Mouse (Mus musculus): ENCODE data around the gene Unc5c. TPM values are rescaled to one million over a fixed set of nuclear protein-coding genes. Genes with fewer than 3 reads are reported as not detected.

Unc5c gene
- polyA plus RNA-seq, 1 experiment, result 9.4 TPM

GRCm38 (mm10) chr3:141589392-141590012 lies 124.5 kb downstream of the Unc5c start:
- peaks cover 5% of the 10 kb centered on the region for H3K4me1 ChIP-seq (ENCODE audit: control insufficient read depth, insufficient read depth, low read length)
- H3K27ac ChIP-seq (ENCODE audit: insufficient read depth, low read length), result no peak overlapping the region
- no peak for TF ChIP-seq CTCF (IDR thresholded peaks at IDR 0.05; ENCODE audit: extremely low read depth, insufficient read depth, low read length)
- TF ChIP-seq POLR2A (IDR thresholded peaks at IDR 0.05; ENCODE audit: extremely low read depth, insufficient read depth, low read length), result no peak
- no peak overlapping the region for H3K4me3 ChIP-seq (ENCODE audit: insufficient read depth, low read length)

DNA sequence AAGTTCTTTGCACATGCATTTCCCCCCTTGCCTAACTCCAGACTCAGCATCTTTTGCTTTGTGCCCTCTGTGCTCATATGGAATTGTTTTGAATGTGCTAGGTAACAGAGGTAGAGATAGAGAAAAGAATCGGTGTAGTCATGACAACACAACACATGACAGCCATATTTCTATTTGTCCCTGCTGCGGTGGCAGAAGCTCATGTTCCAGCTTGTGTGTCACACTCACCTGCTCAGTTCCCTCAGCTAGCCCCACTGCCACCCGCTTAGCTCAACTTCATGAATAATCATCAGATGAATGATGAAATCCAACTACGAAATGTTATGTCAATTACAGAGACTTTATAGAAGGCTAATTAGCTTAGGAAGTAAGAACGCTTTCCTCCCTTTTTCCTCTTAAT lies 128.2 kb downstream of the Unc5c start:
- TF ChIP-seq CTCF (IDR thresholded peaks at IDR 0.05; ENCODE audit: extremely low read depth, insufficient read depth, low read length) (no peak), POLR2A (IDR thresholded peaks at IDR 0.05; ENCODE audit: extremely low read depth, insufficient read depth, low read length) (no peak)
- Histone ChIP-seq H3K4me1 (ENCODE audit: control insufficient read depth, insufficient read depth, low read length) (peaks cover 5% of the 10 kb centered on the region), H3K27ac (ENCODE audit: insufficient read depth, low read length) (no peak overlapping the region), H3K4me3 (ENCODE audit: insufficient read depth, low read length) (no peak overlapping the region)

GRCm38 (mm10) chr3:141594120-141594519 lies 129.1 kb downstream of the Unc5c start:
- no peak overlapping the region for H3K27ac ChIP-seq (ENCODE audit: insufficient read depth, low read length)
- H3K4me3 ChIP-seq (ENCODE audit: insufficient read depth, low read length), result no peak overlapping the region
- TF ChIP-seq POLR2A (IDR thresholded peaks at IDR 0.05; ENCODE audit: extremely low read depth, insufficient read depth, low read length), result no peak
- no peak for TF ChIP-seq CTCF (IDR thresholded peaks at IDR 0.05; ENCODE audit: extremely low read depth, insufficient read depth, low read length)
- peaks cover 3% of the 10 kb centered on the region for H3K4me1 ChIP-seq (ENCODE audit: control insufficient read depth, insufficient read depth, low read length)

DNA sequence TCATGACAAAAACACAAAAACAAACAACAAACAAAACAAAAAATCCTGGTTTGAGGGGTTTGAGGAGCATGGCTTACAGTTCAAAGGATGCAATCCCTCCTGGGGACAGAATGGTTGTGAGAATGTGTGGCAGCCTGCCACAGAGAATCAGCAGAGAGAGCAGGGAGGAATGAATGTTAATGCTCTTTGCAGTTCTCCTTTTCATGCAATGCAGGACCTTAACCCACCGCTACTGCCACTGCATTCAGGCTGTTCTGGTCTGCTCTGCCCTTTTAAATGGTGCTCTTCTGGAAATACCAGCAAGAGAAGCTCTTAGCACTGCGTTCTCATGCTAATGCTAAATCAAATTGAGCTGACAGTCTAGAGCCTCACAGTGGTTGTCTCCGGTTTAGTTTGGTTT lies 130.1 kb downstream of the Unc5c start:
- H3K4me3 ChIP-seq (ENCODE audit: insufficient read depth, low read length), result no peak overlapping the region
- peaks cover 4% of the 10 kb centered on the region for H3K4me1 ChIP-seq (ENCODE audit: control insufficient read depth, insufficient read depth, low read length)
- H3K27ac ChIP-seq (ENCODE audit: insufficient read depth, low read length), result no peak overlapping the region
- no peak for TF ChIP-seq POLR2A (IDR thresholded peaks at IDR 0.05; ENCODE audit: extremely low read depth, insufficient read depth, low read length)
- TF ChIP-seq CTCF (IDR thresholded peaks at IDR 0.05; ENCODE audit: extremely low read depth, insufficient read depth, low read length), result no peak

- no peak overlapping the region for H3K4me3 ChIP-seq (ENCODE audit: insufficient read depth, low read length)
- H3K4me1 ChIP-seq (ENCODE audit: control insufficient read depth, insufficient read depth, low read length), result peaks cover 4% of the 10 kb centered on the region
- TF ChIP-seq CTCF (IDR thresholded peaks at IDR 0.05; ENCODE audit: extremely low read depth, insufficient read depth, low read length) (no peak), POLR2A (IDR thresholded peaks at IDR 0.05; ENCODE audit: extremely low read depth, insufficient read depth, low read length) (no peak)
- H3K27ac ChIP-seq (ENCODE audit: insufficient read depth, low read length), result no peak overlapping the region
These were observed 131.4 kb downstream of the Unc5c start for GRCm38 (mm10) chr3:141596461-141596860.

GRCm38 (mm10) chr3:141596881-141597280 lies 131.9 kb downstream of the Unc5c start:
- H3K4me1 ChIP-seq (ENCODE audit: control insufficient read depth, insufficient read depth, low read length), result peaks cover 4% of the 10 kb centered on the region
- H3K27ac ChIP-seq (ENCODE audit: insufficient read depth, low read length), result no peak overlapping the region
- TF ChIP-seq POLR2A (IDR thresholded peaks at IDR 0.05; ENCODE audit: extremely low read depth, insufficient read depth, low read length) (no peak), CTCF (IDR thresholded peaks at IDR 0.05; ENCODE audit: extremely low read depth, insufficient read depth, low read length) (no peak)
- H3K4me3 ChIP-seq (ENCODE audit: insufficient read depth, low read length), result no peak overlapping the region

DNA sequence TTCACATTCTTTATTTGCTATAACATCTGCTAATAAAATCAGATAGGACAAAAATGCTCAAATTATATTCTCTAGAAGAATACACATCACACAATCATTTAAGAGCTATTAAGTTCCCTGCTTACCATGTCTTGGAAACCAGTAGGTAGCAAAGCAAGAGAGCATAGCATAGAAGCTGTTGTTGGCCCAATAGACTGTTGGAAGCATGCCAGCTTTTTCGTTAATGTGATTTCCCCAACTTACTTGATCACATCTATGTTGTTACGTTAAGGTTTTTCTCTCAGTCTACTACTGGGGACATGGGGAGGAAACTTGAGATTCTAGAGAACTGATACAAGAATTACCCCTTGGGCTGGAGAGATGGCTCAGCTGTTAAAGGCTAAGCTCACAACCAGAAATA lies 133.0 kb downstream of the Unc5c start:
- Histone ChIP-seq H3K4me3 (ENCODE audit: insufficient read depth, low read length) (no peak overlapping the region), H3K4me1 (ENCODE audit: control insufficient read depth, insufficient read depth, low read length) (peaks cover 4% of the 10 kb centered on the region), H3K27ac (ENCODE audit: insufficient read depth, low read length) (no peak overlapping the region)
- TF ChIP-seq POLR2A (IDR thresholded peaks at IDR 0.05; ENCODE audit: extremely low read depth, insufficient read depth, low read length), result no peak
- TF ChIP-seq CTCF (IDR thresholded peaks at IDR 0.05; ENCODE audit: extremely low read depth, insufficient read depth, low read length), result no peak

GRCm38 (mm10) chr3:141598936-141599335 lies 133.9 kb downstream of the Unc5c start:
- Histone ChIP-seq H3K27ac (ENCODE audit: insufficient read depth, low read length) (no peak overlapping the region), H3K4me3 (ENCODE audit: insufficient read depth, low read length) (no peak overlapping the region), H3K4me1 (ENCODE audit: control insufficient read depth, insufficient read depth, low read length) (peaks cover 3% of the 10 kb centered on the region; the same call in 1 of the 2 replicates)
- no peak for TF ChIP-seq CTCF (IDR thresholded peaks at IDR 0.05; ENCODE audit: extremely low read depth, insufficient read depth, low read length)
- no peak for TF ChIP-seq POLR2A (IDR thresholded peaks at IDR 0.05; ENCODE audit: extremely low read depth, insufficient read depth, low read length)

DNA sequence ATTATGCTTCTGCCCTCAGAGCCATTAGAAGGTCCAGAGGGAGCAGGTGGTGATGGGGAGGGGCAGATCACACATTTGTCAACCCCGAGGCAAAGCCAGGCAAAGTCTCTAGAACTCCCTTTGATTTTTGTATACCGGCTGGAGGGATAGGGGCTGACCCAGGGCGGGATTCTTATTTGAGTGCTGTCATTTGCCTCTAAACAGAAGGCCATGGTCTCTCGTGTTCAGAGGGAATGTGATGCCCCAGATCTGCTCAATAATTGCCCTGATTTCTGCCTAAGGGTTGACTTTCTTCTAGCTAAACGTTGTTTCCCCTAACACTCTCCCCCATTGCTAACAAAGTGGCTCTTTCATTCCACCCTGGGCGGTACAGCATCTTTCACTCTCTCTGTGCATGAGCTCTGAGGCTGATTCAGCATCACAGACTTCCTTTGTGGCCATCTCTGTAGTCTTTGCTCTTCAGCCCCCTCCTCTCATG lies 136.1 kb downstream of the Unc5c start:
- no peak overlapping the region for H3K27ac ChIP-seq (ENCODE audit: insufficient read depth, low read length)
- TF ChIP-seq POLR2A (IDR thresholded peaks at IDR 0.05; ENCODE audit: extremely low read depth, insufficient read depth, low read length), result no peak
- no peak for TF ChIP-seq CTCF (IDR thresholded peaks at IDR 0.05; ENCODE audit: extremely low read depth, insufficient read depth, low read length)
- H3K4me1 ChIP-seq (ENCODE audit: control insufficient read depth, insufficient read depth, low read length), result peaks cover 1% of the 10 kb centered on the region; the same call in 1 of the 2 replicates
- no peak overlapping the region for H3K4me3 ChIP-seq (ENCODE audit: insufficient read depth, low read length)

DNA sequence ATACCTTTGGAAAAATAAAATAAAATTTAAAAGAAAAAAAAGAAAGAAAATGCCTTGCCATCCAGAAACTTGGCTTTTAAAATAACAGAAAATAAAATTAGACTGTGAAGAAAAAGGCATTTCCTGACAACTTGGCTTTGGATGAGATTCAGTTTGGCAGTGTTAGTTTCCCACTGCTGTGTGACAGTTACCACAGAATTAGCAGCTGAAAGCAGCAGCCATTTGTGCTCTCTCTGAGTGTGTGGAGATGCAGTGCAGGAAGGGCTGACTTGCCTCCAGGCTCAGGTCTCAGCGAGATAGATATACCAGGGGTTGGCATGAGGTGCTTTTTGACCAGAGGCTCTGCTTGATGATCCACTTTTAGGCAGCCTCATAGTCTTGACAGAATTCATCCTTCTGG lies 151.7 kb downstream of the Unc5c start:
- Histone ChIP-seq H3K4me3 (ENCODE audit: insufficient read depth, low read length) (no peak overlapping the region), H3K27ac (ENCODE audit: insufficient read depth, low read length) (no peak overlapping the region), H3K4me1 (ENCODE audit: control insufficient read depth, insufficient read depth, low read length) (peaks cover 6% of the 10 kb centered on the region; the same call in 1 of the 2 replicates)
- no peak for TF ChIP-seq POLR2A (IDR thresholded peaks at IDR 0.05; ENCODE audit: extremely low read depth, insufficient read depth, low read length)
- TF ChIP-seq CTCF (IDR thresholded peaks at IDR 0.05; ENCODE audit: extremely low read depth, insufficient read depth, low read length), result no peak

Data from cortical plate, adult 2 months (tissue).